Mouse (Mus musculus): ENCODE measurements at regions not wholly inside any gene's neighbourhood (a gene's known extent, or its start where the extent isn't known, plus 50 kb on each side); places are given as distances from the start of the nearest gene placed in this dataset.
A peak's percentile ranks its signal among the peaks of the same experiment; 100 is the strongest.

DNA sequence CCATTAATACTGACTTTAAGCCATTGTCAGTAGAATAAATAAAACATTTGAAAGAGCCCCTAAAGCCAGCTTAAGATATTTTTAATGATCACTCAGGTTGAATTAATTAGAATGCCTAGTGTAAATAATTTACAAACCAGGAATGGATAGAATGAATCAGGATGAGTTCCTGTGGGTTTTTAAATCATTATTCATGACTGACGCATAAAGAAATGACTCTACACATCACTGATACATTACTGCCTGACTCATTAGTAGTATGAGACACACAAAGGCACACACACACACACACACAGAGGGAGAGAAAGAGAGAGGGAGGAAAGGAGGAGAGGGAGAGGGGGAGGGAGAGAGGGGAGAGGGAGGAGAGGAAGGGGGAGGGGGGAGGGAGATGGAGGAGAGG, 612.0 kb downstream of the Ipmk start:
- DNase-seq, result no peak

- DNase-seq, result peak; percentile 78 to 79
Measured at GRCm38 (mm10) chr10:71960422-71961089, 613.0 kb downstream of the Ipmk start.

- peak; percentile 35 to 39 for DNase-seq
Measured at GRCm38 (mm10) chr10:71978035-71978434, 630.5 kb downstream of the Ipmk start.

DNA sequence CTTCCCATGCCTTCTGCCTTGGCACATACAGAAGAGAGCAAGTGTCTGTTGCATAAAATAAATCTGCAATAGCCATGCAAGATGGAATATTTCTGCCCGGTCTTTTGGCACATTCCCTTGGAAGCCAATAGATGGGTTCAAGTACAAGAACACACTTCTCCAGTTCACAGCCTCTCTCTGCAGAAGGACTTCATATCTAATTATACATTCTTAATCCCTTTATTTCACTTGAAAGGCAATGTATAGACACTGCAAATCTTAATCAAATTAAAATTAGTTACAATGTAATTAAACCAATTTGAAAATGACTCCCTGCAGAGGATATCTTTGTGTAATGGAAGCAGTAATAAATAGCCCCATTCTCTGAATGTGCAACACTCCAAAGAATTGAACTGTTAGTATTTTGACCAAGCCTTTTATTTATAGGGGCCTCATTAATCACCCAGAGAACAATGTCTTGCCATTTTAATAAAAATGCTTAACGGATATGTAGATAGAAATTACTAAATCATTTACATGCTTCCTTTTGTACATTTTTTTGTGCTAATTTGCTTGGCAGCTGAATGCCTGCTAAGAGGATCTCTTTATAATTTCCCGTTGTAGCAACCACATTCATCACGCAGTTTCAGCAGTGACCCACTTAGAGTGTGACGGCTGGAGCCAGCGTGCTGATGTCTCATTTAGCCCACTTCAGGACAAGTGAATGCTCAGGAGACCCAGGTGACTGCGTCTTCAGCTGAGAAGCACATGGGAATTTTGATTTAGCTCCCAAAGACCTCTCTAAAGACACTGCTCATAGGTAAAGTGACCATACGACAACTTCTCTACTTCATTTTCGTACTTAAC, 651.5 kb upstream of the Zwint start:
- peak; percentile 7 for DNase-seq

Measured in cerebellum, postnatal 10 days (tissue).